Mouse (Mus musculus): ENCODE data around the gene Baz1a. TPM values are rescaled to one million over a fixed set of nuclear protein-coding genes. Genes with fewer than 3 reads are reported as not detected.
A peak's percentile ranks its signal among the peaks of the same experiment; 100 is the strongest.

Gene Baz1a
- total RNA-seq, 2 experiments from 2014 or later, result 1.2 to 3.8 TPM

DNA sequence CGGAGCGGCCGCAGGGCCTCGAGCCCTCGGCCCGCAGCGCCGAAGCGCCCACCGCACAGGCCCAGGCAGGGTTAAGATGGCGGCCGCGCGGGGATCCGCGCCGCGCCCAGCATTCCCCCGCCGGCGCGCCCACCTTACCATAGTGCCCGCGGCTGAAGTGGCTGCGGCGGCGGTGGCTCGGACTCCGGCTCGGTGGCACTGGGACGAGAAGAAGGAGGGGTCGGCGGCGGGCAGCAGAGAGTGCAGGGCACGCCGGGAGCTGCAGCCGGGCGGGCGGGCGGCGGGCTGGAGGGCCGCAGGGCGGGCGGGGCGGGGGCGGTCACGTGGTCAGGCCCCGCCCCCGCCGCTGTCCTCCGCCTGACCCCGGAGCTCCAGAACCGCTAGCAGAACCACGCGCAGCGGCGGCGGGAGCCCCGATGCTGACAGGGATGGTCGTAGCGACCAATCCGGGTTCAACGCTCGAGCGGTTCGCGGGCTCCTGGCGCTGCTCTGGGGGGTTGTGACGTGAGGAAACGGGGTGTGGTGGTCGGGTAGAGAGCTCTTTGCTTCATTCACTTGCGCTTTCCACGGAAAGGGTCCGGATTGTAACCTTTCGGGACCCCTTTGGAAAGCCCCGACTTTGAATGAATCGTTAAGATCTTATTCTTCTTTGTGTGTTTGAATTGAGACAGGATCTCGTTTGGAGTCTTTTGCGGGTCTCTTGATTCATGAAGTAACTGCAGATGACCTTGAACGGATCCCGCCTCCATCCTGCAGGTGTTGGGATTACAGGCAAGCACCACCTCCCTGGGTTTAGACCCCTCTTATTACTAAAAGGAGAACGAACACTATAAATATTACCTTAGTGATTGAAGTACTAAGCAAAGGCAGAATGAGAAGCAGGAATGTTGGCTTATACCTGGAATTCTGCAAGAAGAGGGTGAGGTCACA is 151.3 kb downstream of the Baz1a start, which contains the start of gene Cfl2:
Gene Cfl2 (minus strand): TSS at position 272 of the 930 bp plus-strand sequence.
- peak; percentile 85 for DNase-seq (ENCODE audit: low spot score in 2 of 2)

DNA sequence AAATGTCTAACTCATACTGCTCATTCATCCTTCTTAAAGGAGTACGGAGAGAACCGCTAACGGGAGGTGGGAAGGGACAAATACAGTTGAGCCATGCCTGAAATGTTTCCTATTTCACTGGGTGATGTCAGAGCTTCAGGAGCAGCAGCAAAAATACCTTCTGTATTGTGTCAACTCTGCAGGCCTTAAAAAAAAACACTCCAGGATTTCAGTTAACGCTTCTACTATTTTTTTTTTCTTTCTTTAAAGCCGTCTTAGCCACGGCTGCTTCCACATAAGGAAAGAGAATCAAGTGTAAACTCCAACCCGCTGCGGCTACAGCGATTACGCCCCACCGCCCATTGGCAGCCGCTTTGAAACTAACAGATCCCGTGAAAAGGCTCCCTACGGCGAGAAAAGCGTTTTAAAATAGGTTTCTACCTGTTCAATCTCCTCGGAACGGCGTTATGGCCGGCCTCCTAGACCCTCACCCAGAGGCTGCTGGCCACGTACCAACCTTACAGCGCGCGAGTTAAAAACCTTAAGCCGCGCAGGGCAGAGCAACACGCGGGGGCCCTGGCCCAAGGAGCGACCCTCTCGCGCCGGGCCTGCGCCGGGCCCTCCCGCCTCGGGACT is 152.1 kb downstream of the Baz1a start:
- peak; percentile 49 to 78 for DNase-seq (ENCODE audit: low spot score in 2 of 2)

DNA sequence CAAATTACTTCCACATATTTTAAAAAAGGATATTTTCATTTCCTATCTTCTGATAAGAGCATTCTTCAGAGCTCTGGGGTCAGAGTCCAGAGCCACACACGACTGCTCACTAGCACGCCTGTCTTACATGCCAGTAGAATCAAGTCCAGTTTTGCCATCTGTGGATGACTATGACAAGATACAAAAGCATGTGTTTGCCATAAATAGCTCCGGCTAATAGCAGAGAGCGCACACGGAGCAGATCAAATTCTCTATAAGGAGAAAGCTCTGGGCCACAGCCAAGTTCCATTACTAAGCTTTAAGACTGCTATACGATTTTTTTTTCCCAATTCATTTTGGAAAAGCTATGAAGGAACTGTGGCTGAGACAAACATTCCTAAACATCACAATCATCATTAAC is 154.6 kb downstream of the Baz1a start:
- DNase-seq (ENCODE audit: low spot score in 2 of 2), result peak in 1 of 2 experiments; percentile 20

DNA sequence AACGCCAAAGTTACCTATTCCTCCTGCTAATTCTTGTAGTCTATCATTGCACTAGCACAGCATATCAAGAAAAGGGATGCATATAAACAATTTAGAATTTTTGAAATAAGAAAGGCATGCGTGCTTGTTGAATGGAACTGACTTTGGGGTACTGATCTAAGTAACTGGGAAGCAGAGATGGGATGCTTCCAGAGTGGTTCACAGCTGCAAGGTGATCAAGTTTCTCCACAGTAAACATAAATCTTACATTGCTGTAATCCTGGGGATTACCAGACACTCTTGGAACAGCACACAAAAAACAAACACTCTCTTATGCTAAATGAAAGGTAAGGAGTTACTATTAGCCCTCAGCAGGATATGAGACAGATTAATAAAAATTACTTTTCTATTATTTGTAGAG is 163.6 kb downstream of the Baz1a start:
- DNase-seq (ENCODE audit: low spot score in 2 of 2), result no peak

DNA sequence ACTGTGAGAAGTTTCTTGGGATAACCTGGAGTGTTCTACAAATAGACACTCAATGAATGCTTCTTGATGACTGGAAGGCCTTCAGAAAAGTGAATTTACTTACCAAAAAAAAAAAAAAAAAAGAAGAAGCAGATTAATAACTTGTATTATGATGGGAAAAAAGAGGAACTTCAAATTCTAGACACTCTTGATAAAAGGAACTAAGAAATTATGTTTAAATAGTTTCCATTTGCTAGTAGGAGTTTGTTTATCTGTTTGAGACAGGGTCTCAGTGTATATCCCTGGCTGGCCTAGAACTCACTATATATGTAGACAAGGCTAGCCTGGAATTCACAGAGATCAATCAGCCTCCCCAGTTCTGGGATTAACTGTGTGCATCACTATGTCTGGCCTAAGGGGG is 169.7 kb downstream of the Baz1a start:
- no peak for DNase-seq (ENCODE audit: low spot score in 2 of 2)

Other genes with a start within 250 kb of the Baz1a start
- gene Snx6, start 218.6 kb downstream of the Baz1a start, total RNA-seq (2021), result 10 to 100 TPM; 47.4 to 57.9 TPM
- gene Cfl2, start 151.5 kb downstream of the Baz1a start, total RNA-seq (2021), result 100 to 1,000 TPM; 140 to 142 TPM
- not detected for gene Gm20403, start 27.8 kb downstream of the Baz1a start, total RNA-seq (2021)
- gene 2700097O09Rik, start 65.8 kb upstream of the Baz1a start, total RNA-seq (2021), result 1 to 10 TPM; 8.1 to 8.6 TPM
- gene Srp54a, start 65.9 kb upstream of the Baz1a start, total RNA-seq (2021), result 10 to 100 TPM; 88.2 to 95.9 TPM
- 10 to 100 TPM; 17.6 to 22.7 TPM for gene Fam177a, start 110.1 kb upstream of the Baz1a start, total RNA-seq (2021)
- 10 to 100 TPM; 62.0 to 66.4 TPM for gene Srp54b, start 140.8 kb upstream of the Baz1a start, total RNA-seq (2021)
- 1 to 10 TPM; 1.7 to 9.3 TPM for gene 1700047I17Rik2, start 185.2 kb upstream of the Baz1a start, total RNA-seq (2021)
- gene Srp54c, start 215.8 kb upstream of the Baz1a start, total RNA-seq (2021), result 10 to 100 TPM; 36.7 to 38.1 TPM

All from layer of hippocampus, postnatal 14 days (tissue).